Mouse (Mus musculus): ENCODE measurements at regions not wholly inside any gene's neighbourhood (a gene's known extent, or its start where the extent isn't known, plus 50 kb on each side); places are given as distances from the start of the nearest gene placed in this dataset.
"Not testable (repeated sequence)": the region's sequence is repeated elsewhere in the genome, so short reads cannot be mapped to it uniquely, and the experiment has no call there.

GRCm38 (mm10) chr12:115404116-115404515 lies 643.4 kb upstream of the Zfp386 start:
- Histone ChIP-seq H3K9ac (ENCODE audit: control insufficient read depth, low read depth, low read length, poor library complexity, severe bottlenecking) (no peak overlapping the region), H3K9me3 (replicated peaks; ENCODE audit: insufficient read depth, low read length) (no peaks in the 10 kb centered on the region), H3K27ac (ENCODE audit: control insufficient read depth, low read depth, low read length) (no peak overlapping the region), H3K27me3 (ENCODE audit: control insufficient read depth in 1 of 2, insufficient read depth in 2 of 2, low read length in 2 of 2) (no peaks in the 10 kb centered on the region), H3K79me2 (ENCODE audit: control insufficient read depth, insufficient read depth, low read length, poor library complexity) (no peaks in the 10 kb centered on the region), H3K4me1 (ENCODE audit: control insufficient read depth in 1 of 2, insufficient read depth in 2 of 2, low read length in 2 of 2) (no peaks in the 10 kb centered on the region), H3K4me3 (ENCODE audit: control insufficient read depth in 1 of 2, insufficient read depth in 1 of 2, low read depth in 2 of 2, low read length in 2 of 2) (no peak overlapping the region), H3K36me3 (ENCODE audit: control insufficient read depth in 1 of 2, insufficient read depth in 2 of 2, low read length in 2 of 2) (no peaks in the 10 kb centered on the region)
- DNase-seq (ENCODE audit: low read depth, low spot score), result no peak
- TF ChIP-seq BHLHE40 (IDR thresholded peaks at IDR 0.05; ENCODE audit: borderline replicate concordance, low read depth, low read length) (no peak), EP300 (IDR thresholded peaks at IDR 0.05; ENCODE audit: low read depth in 1 of 2, low read length in 2 of 2) (no peak), JUND (IDR thresholded peaks at IDR 0.05; ENCODE audit: low read depth, low read length) (no peak), GABPA (IDR thresholded peaks at IDR 0.05; ENCODE audit: low read depth, low read length) (no peak), RCOR1 (IDR thresholded peaks at IDR 0.05; ENCODE audit: low read depth, low read length) (no peak), RAD21 (IDR thresholded peaks at IDR 0.05; ENCODE audit: low read depth, low read length) (no peak), CTCF (IDR thresholded peaks at IDR 0.05 in 2 of 3, conservative IDR thresholded peaks at IDR 0.05 in 1 of 3; ENCODE audit: control insufficient read depth in 1 of 3, insufficient read depth in 1 of 3, low read depth in 2 of 3, low read length in 3 of 3, poor library complexity in 1 of 3, severe bottlenecking in 1 of 3) (no peak), TCF12 (IDR thresholded peaks at IDR 0.05; ENCODE audit: low read depth, low read length) (no peak), ETS1 (IDR thresholded peaks at IDR 0.05; ENCODE audit: low read depth, low read length) (no peak), MAZ (IDR thresholded peaks at IDR 0.05; ENCODE audit: low read depth, low read length) (no peak), KAT2A (conservative IDR thresholded peaks at IDR 0.05; ENCODE audit: low read depth, low read length) (no peak), ELF1 (IDR thresholded peaks at IDR 0.05; ENCODE audit: low read depth, low read length) (no peak), CHD1 (IDR thresholded peaks at IDR 0.05; ENCODE audit: low read depth, low read length) (no peak), UBTF (IDR thresholded peaks at IDR 0.05; ENCODE audit: borderline replicate concordance, insufficient read depth, low read depth, low read length) (no peak), ZMIZ1 (IDR thresholded peaks at IDR 0.05; ENCODE audit: low read depth, low read length) (no peak)

- Histone ChIP-seq H3K36me3 (ENCODE audit: control insufficient read depth in 1 of 2, insufficient read depth in 2 of 2, low read length in 2 of 2) (no peaks in the 10 kb centered on the region), H3K4me1 (ENCODE audit: control insufficient read depth in 1 of 2, insufficient read depth in 2 of 2, low read length in 2 of 2) (no peaks in the 10 kb centered on the region), H3K27ac (ENCODE audit: control insufficient read depth, low read depth, low read length) (no peak overlapping the region), H3K27me3 (ENCODE audit: control insufficient read depth in 1 of 2, insufficient read depth in 2 of 2, low read length in 2 of 2) (no peaks in the 10 kb centered on the region), H3K79me2 (ENCODE audit: control insufficient read depth, insufficient read depth, low read length, poor library complexity) (no peaks in the 10 kb centered on the region), H3K4me3 (ENCODE audit: control insufficient read depth in 1 of 2, insufficient read depth in 1 of 2, low read depth in 2 of 2, low read length in 2 of 2) (no peak overlapping the region), H3K9ac (ENCODE audit: control insufficient read depth, low read depth, low read length, poor library complexity, severe bottlenecking) (no peak overlapping the region), H3K9me3 (replicated peaks; ENCODE audit: insufficient read depth, low read length) (no peaks in the 10 kb centered on the region)
- no peak for DNase-seq (ENCODE audit: low read depth, low spot score)
- TF ChIP-seq NELFE (IDR thresholded peaks at IDR 0.05; ENCODE audit: low read depth, low read length), result no peak
- no peak for TF ChIP-seq ZNF384 (IDR thresholded peaks at IDR 0.05; ENCODE audit: low read depth, low read length)
- no peak for TF ChIP-seq RAD21 (IDR thresholded peaks at IDR 0.05; ENCODE audit: low read depth, low read length)
- no peak for TF ChIP-seq MAZ (IDR thresholded peaks at IDR 0.05; ENCODE audit: low read depth, low read length)
- no peak for TF ChIP-seq USF1 (IDR thresholded peaks at IDR 0.05; ENCODE audit: low read depth, low read length)
- no peak for TF ChIP-seq HCFC1 (IDR thresholded peaks at IDR 0.05; ENCODE audit: low read depth, low read length)
- TF ChIP-seq SMC3 (IDR thresholded peaks at IDR 0.05; ENCODE audit: low read depth, low read length), result no peak
- TF ChIP-seq ZC3H11A (IDR thresholded peaks at IDR 0.05; ENCODE audit: low read depth, low read length), result no peak
- TF ChIP-seq MAX (IDR thresholded peaks at IDR 0.05; ENCODE audit: low read length), result no peak
- no peak for TF ChIP-seq ETS1 (IDR thresholded peaks at IDR 0.05; ENCODE audit: low read depth, low read length)
- TF ChIP-seq BHLHE40 (IDR thresholded peaks at IDR 0.05; ENCODE audit: borderline replicate concordance, low read depth, low read length), result no peak
- no peak for TF ChIP-seq USF2 (IDR thresholded peaks at IDR 0.05; ENCODE audit: borderline replicate concordance in 1 of 2, insufficient read depth in 1 of 2, low read depth in 1 of 2, low read length in 2 of 2)
- TF ChIP-seq MAFK (IDR thresholded peaks at IDR 0.05; ENCODE audit: borderline replicate concordance, low read depth, low read length), result no peak
- TF ChIP-seq POLR2AphosphoS5 (IDR thresholded peaks at IDR 0.05; ENCODE audit: borderline replicate concordance, low read depth, low read length), result no peak
- TF ChIP-seq POLR2A (IDR thresholded peaks at IDR 0.05; ENCODE audit: control insufficient read depth in 1 of 2, insufficient read depth in 1 of 2, low read depth in 1 of 2, low read length in 2 of 2, poor library complexity in 1 of 2), result no peak
- TF ChIP-seq ZKSCAN1 (IDR thresholded peaks at IDR 0.05; ENCODE audit: low read depth, low read length), result no peak
Measured at GRCm38 (mm10) chr12:115404657-115405056, 642.9 kb upstream of the Zfp386 start.

DNA sequence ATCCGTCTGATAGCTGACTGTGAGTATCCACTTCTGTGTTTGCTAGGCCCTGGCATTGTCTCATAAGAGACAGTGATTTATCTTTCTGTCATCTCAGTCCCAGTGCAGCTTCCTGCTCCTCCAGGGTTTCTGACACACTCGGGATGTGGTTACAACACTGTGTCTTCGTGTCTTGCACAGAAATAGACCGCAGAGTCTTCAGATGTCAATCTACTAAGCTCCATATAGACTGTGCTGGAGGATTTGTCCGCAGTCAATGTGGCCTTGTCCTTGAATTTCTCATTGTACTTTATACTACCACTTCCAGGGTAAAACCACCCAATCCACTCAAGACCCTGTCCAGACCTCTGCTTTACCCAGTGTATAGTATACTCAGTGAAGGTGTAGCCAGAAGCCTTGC lies 601.3 kb upstream of the Zfp386 start:
- H3K36me3 ChIP-seq (ENCODE audit: control insufficient read depth in 1 of 2, insufficient read depth in 2 of 2, low read length in 2 of 2); H3K27me3 ChIP-seq (ENCODE audit: control insufficient read depth in 1 of 2, insufficient read depth in 2 of 2, low read length in 2 of 2); H3K4me1 ChIP-seq (ENCODE audit: control insufficient read depth in 1 of 2, insufficient read depth in 2 of 2, low read length in 2 of 2); DNase-seq (ENCODE audit: low read depth, low spot score); H3K79me2 ChIP-seq (ENCODE audit: control insufficient read depth, insufficient read depth, low read length, poor library complexity); H3K27ac ChIP-seq (ENCODE audit: control insufficient read depth, low read depth, low read length); H3K9me3 ChIP-seq (replicated peaks; ENCODE audit: insufficient read depth, low read length); H3K9ac ChIP-seq (ENCODE audit: control insufficient read depth, low read depth, low read length, poor library complexity, severe bottlenecking); H3K4me3 ChIP-seq (ENCODE audit: control insufficient read depth in 1 of 2, insufficient read depth in 1 of 2, low read depth in 2 of 2, low read length in 2 of 2): not testable (repeated sequence)

Measured in MEL (cell line).